Mouse (Mus musculus) ES-E14 (cell line): ENCODE results near the gene Crmp1.

ENCODE experiments used
- CHD2 ChIP-seq: IDR thresholded peaks from 2 replicates; pipeline ENCODE4 v1.6.1; 2014; ENCODE audit warnings: mild to moderate bottlenecking, low read depth, low read length, inconsistent platforms
- HCFC1 ChIP-seq: IDR thresholded peaks from 2 replicates; pipeline ENCODE4 v1.6.1; 2012; ENCODE audit warnings: low read length, inconsistent platforms, borderline replicate concordance; ENCODE audit not compliant: insufficient read depth
- MAFK ChIP-seq: IDR thresholded peaks from 2 replicates; pipeline ENCODE4 v1.6.1; 2014; ENCODE audit warnings: mild to moderate bottlenecking, low read depth, low read length, inconsistent platforms; ENCODE audit not compliant: insufficient read depth
- ZC3H11A ChIP-seq: IDR thresholded peaks from 2 replicates; pipeline ENCODE4 v1.6.1; 2012; ENCODE audit warnings: low read depth, mild to moderate bottlenecking, inconsistent platforms, low read length, borderline replicate concordance
- ZNF384 ChIP-seq: IDR thresholded peaks from 2 replicates; pipeline ENCODE4 v1.6.1; 2012; ENCODE audit warnings: low read depth, low read length, inconsistent platforms

DNA sequence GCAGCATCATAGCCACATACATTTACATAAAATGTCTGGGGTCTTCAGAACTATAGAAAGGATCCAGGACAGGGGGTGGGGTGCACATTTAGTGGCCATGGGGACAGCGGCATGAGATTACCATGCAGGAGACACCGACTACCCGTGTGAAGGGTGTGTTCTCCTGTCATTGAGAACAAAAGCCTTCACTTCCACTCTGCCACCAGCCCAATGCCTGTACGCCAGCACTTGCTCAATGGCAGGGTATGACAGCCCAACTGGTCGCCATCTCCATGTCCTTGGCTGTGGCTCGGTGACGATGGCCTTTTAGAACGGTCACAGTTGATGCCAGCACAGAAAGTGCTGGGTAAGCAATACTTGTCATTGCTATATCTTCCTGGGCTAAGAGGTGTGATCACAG is 45.5 kb upstream of the Crmp1 start:
- TF ChIP-seq ZNF384 (no peak), MAFK (no peak), ZC3H11A (no peak), HCFC1 (no peak), CHD2 (no peak)
